Mouse (Mus musculus) E14TG2a.4 (cell line): ENCODE data around the gene Itk.

Source experiments
- H3K27me3 ChIP-seq: 2 replicates; pipeline ENCODE4 v1.6.1; 2014; ENCODE audit warnings: low read length, control low read depth; ENCODE audit not compliant: insufficient read depth
- H3K36me3 ChIP-seq: 2 replicates; pipeline ENCODE4 v1.6.1; 2014; ENCODE audit warnings: low read length, control low read depth; ENCODE audit not compliant: insufficient read depth
- H3K4me1 ChIP-seq: replicated peaks from 2 replicates; pipeline ENCODE4 v1.6.1; 2014; ENCODE audit warnings: low read depth, low read length, control low read depth
- H3K4me3 ChIP-seq: replicated peaks from 2 replicates; pipeline ENCODE4 v1.5.1; 2014; ENCODE audit warnings: mild to moderate bottlenecking, low read length
- H3K9me3 ChIP-seq: 2 replicates; pipeline ENCODE4 v1.6.1; 2014; ENCODE audit warnings: low read length, control low read depth
- CTCF ChIP-seq: conservative IDR thresholded peaks from 2 replicates; pipeline ENCODE4 v1.5.1; 2014; ENCODE audit warnings: low read length
- NANOG ChIP-seq: IDR thresholded peaks from 2 replicates; pipeline ENCODE4 v1.6.1; 2014; ENCODE audit warnings: borderline replicate concordance, low read length, mixed read lengths
- POU5F1 ChIP-seq: IDR thresholded peaks from 2 replicates; pipeline ENCODE4 v1.6.1; 2014; ENCODE audit warnings: low read length, borderline replicate concordance

The Itk gene

DNA sequence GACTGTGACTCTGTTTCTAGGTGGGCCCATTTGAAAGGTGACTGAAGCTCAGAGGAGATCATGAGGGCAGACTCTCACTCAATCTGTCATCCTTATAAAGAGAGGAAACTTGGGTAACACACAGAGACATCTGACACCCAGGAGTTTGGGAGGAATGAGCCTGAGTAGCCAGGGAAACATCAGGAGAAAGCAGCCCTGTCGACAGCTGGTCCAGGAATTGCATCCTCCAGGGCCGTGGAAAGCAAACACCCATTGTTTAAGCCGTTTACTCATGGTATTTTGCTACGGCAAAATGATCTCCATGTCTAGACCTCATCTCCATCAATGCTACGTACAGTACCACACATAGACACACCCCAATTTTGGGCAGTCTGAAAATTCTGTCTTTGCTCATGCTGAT is 101.2 kb downstream of the Itk start:
- H3K9me3 ChIP-seq: no peaks in the 10 kb centered on the region
- peaks cover 22% of the 10 kb centered on the region for H3K4me1 ChIP-seq
- H3K4me3 ChIP-seq: no peak overlapping the region
- H3K27me3 ChIP-seq: no peaks in the 10 kb centered on the region; the same call in 1 of the 2 replicates
- TF ChIP-seq NANOG: no peak
- TF ChIP-seq CTCF: no peak
- no peak for TF ChIP-seq POU5F1
- peaks cover 5% of the 10 kb centered on the region; the same call in 1 of the 2 replicates for H3K36me3 ChIP-seq

DNA sequence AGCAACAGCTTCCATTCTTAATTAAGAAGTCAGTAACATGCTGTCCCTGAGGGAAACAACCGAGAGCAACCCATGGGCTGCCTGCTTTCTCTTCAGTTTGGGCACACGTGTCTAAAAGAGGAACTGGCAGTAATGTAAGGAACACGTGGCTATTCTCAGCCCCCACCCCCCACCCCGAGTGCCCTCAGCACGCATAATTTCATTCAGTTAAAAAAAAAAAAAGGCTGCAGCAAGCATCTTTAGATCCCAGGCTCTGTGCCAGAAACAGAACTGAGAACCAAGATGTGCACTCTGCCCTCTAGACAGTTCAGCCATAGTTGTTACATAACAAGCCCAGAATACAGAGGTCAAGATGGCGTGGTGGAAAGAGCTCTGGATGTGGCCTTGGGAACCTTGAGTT is 102.5 kb downstream of the Itk start:
- H3K4me3 ChIP-seq: no peak overlapping the region
- TF ChIP-seq NANOG (no peak), POU5F1 (no peak), CTCF (no peak)
- peaks cover 5% of the 10 kb centered on the region; the same call in 1 of the 2 replicates for H3K36me3 ChIP-seq
- H3K27me3 ChIP-seq: no peaks in the 10 kb centered on the region; the same call in 1 of the 2 replicates
- H3K9me3 ChIP-seq: no peaks in the 10 kb centered on the region
- H3K4me1 ChIP-seq: peaks cover 22% of the 10 kb centered on the region

DNA sequence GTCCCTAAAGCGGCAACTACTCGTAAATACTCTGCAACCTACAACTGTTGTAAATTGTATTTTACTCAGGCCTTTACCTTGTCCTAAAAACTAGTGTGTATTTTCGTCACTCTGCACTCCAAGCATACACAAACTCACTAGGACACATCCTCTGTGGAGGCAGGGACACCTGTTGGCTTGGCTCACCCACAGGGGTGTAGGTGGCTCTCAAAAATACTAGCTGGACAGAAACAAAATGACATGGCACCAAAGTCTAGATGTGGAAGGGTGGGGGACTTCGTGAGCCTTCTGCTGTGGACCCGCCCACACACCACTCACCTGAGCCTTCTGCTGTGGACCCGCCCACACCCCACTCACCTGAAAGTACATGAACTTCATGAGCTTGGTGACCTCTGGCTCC is 105.5 kb downstream of the Itk start:
- peaks cover 14% of the 10 kb centered on the region for H3K4me1 ChIP-seq
- peaks cover 11% of the 10 kb centered on the region for H3K36me3 ChIP-seq
- TF ChIP-seq NANOG (no peak), POU5F1 (no peak), CTCF (no peak)
- no peak overlapping the region for H3K4me3 ChIP-seq
- H3K9me3 ChIP-seq: no peaks in the 10 kb centered on the region
- no peaks in the 10 kb centered on the region for H3K27me3 ChIP-seq

DNA sequence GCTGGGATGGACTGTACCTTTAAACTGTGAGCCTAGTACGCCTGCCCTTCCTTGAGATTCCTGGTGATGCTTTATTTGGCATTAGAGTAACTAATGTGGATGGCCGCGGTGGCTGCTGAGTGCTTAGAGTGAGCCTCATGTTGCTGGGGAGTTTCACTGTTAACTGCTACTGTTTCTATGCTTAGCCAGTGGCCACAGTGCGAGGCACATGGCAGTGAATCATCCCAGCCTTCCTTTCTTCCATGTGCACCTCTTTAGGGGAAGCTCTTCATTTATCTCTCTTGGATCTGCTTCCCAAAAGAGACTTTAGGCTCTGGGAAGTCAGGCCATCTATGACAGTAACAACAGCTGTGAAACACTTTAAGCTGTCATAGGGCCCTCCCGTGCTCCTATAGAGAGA is 106.7 kb downstream of the Itk start:
- Histone ChIP-seq H3K27me3 (no peaks in the 10 kb centered on the region), H3K4me1 (peaks cover 16% of the 10 kb centered on the region), H3K36me3 (peaks cover 16% of the 10 kb centered on the region), H3K4me3 (no peak overlapping the region), H3K9me3 (no peaks in the 10 kb centered on the region)
- TF ChIP-seq NANOG (no peak), CTCF (no peak), POU5F1 (no peak)

DNA sequence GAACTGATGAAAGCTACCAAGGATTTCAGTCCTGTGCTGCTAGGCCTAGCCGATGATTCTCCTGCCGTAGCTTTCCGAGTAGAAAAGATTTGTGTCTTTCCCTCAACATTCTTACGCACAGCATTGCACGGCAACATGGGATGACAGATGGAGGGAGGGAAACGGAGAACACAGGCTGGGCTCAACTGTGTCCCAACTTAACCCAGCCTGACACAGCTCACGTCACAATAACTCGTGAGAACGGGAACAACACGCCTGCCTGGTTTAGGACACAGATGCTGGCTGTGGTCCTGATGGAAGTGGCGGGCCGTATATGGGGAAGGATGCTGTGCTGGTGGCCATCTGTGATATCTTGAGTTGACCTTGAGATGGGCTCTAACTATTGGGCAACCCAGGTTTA is 110.6 kb downstream of the Itk start:
- peaks cover 23% of the 10 kb centered on the region for H3K36me3 ChIP-seq
- H3K27me3 ChIP-seq: no peaks in the 10 kb centered on the region
- H3K9me3 ChIP-seq: no peaks in the 10 kb centered on the region
- H3K4me1 ChIP-seq: peaks cover 27% of the 10 kb centered on the region
- TF ChIP-seq CTCF: no peak
- TF ChIP-seq POU5F1: no peak
- no peak for TF ChIP-seq NANOG
- no peak overlapping the region for H3K4me3 ChIP-seq

GRCm38 (mm10) chr11:46278140-46278539 is 111.2 kb downstream of the Itk start:
- Histone ChIP-seq H3K36me3 (peaks cover 29% of the 10 kb centered on the region), H3K27me3 (no peaks in the 10 kb centered on the region), H3K4me3 (no peak overlapping the region), H3K9me3 (no peaks in the 10 kb centered on the region), H3K4me1 (peaks cover 27% of the 10 kb centered on the region)
- no peak for TF ChIP-seq CTCF
- no peak for TF ChIP-seq POU5F1
- no peak for TF ChIP-seq NANOG

DNA sequence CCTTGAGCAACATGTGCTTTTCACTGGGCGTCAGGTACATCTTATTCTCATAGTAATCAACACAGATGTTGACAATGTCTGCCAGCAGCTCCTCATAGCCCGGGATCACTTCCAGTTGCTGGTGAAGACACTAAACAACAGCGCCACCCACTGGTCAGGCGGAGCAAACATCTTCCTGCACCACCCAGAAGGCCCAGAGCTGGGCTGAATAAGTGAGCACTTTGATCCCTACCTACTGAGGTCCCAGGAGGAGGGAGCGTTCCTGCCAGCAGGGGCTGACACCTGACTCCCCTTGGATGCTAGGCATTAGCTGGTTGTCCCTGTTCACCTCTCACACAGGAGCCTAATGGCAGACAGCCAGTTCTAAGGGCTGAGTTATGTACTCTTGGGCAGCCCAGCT is 112.5 kb downstream of the Itk start:
- Histone ChIP-seq H3K27me3 (no peaks in the 10 kb centered on the region), H3K4me1 (peaks cover 27% of the 10 kb centered on the region), H3K4me3 (no peak overlapping the region)

DNA sequence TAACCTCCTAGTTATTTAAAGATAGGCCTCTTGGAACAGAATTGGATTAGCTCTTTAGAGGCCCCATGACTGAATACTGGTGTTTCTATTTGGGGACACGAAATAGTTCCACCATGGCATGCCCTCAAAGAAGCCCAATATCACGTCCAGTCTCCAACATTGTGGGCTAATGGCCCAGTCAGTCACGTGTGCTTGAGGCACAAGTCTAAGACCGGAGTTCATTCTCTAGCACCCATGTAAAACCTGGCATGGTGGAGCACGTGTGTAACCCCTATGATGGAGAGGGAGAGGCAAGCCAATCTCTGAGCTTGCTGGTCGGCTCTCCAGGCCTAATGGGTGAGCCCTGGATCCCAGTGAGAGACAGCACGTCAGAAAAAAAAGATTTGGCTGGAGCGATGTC is 113.1 kb downstream of the Itk start:
- H3K27me3 ChIP-seq: no peaks in the 10 kb centered on the region
- H3K4me1 ChIP-seq: peaks cover 27% of the 10 kb centered on the region
- no peak overlapping the region for H3K4me3 ChIP-seq
- peaks cover 35% of the 10 kb centered on the region for H3K36me3 ChIP-seq
- TF ChIP-seq NANOG: no peak
- TF ChIP-seq POU5F1: no peak
- H3K9me3 ChIP-seq: no peaks in the 10 kb centered on the region

More for the DNA sequence above, 112.5 kb downstream of the Itk start:
- no peak for TF ChIP-seq POU5F1
- peak; percentile 82 for TF ChIP-seq CTCF
- TF ChIP-seq NANOG: no peak
- no peaks in the 10 kb centered on the region for H3K9me3 ChIP-seq
- peaks cover 35% of the 10 kb centered on the region for H3K36me3 ChIP-seq

- Histone ChIP-seq H3K36me3 (peaks cover 35% of the 10 kb centered on the region), H3K4me1 (peaks cover 27% of the 10 kb centered on the region), H3K9me3 (no peaks in the 10 kb centered on the region), H3K27me3 (no peaks in the 10 kb centered on the region), H3K4me3 (no peak overlapping the region)
- TF ChIP-seq POU5F1 (no peak), CTCF (peak; percentile 52), NANOG (no peak)
These were observed 114.0 kb downstream of the Itk start for GRCm38 (mm10) chr11:46275302-46275701.
